Mouse (Mus musculus): ENCODE measurements at regions not wholly inside any gene's neighbourhood (a gene's known extent, or its start where the extent isn't known, plus 50 kb on each side); places are given as distances from the start of the nearest gene placed in this dataset.
A peak's percentile ranks its signal among the peaks of the same experiment; 100 is the strongest.

GRCm38 (mm10) chr17:80846996-80847810, 97.2 kb upstream of the Tmem178 start:
- Histone ChIP-seq H3K27me3 (ENCODE audit: insufficient read depth, poor library complexity, severe bottlenecking) (no peaks in the 10 kb centered on the region), H3K4me1 (replicated peaks) (peaks cover 5% of the 10 kb centered on the region; the same call in 1 of the 2 replicates), H3K9me3 (no peaks in the 10 kb centered on the region), H3K36me3 (no peaks in the 10 kb centered on the region), H3K4me3 (no peak overlapping the region), H3K27ac (no peak overlapping the region)
- WGBS, result 82% methylated on average over 23 of the region's 23 CpGs
- DNase-seq (ENCODE audit: low spot score), result peak; percentile 17

GRCm38 (mm10) chr17:80845349-80845748, 99.1 kb upstream of the Tmem178 start:
- Histone ChIP-seq H3K4me3 (no peak overlapping the region), H3K36me3 (no peaks in the 10 kb centered on the region), H3K27me3 (ENCODE audit: insufficient read depth, poor library complexity, severe bottlenecking) (no peaks in the 10 kb centered on the region), H3K27ac (no peak overlapping the region), H3K9me3 (no peaks in the 10 kb centered on the region), H3K4me1 (replicated peaks) (peaks cover 5% of the 10 kb centered on the region; the same call in 1 of the 2 replicates)
- DNase-seq (ENCODE audit: low spot score), result no peak
- 70% methylated on average over 7 of the region's 7 CpGs for WGBS

- no peak for DNase-seq (ENCODE audit: low spot score)
- 91% methylated on average over 4 of the region's 4 CpGs for WGBS
- H3K4me3 ChIP-seq, result no peak overlapping the region
- no peaks in the 10 kb centered on the region for H3K36me3 ChIP-seq
- H3K27ac ChIP-seq, result no peak overlapping the region
- no peaks in the 10 kb centered on the region for H3K9me3 ChIP-seq
- no peaks in the 10 kb centered on the region for H3K27me3 ChIP-seq (ENCODE audit: insufficient read depth, poor library complexity, severe bottlenecking)
- H3K4me1 ChIP-seq (replicated peaks), result peaks cover 5% of the 10 kb centered on the region; the same call in 1 of the 2 replicates
Observed at GRCm38 (mm10) chr17:80841903-80842302, 102.5 kb upstream of the Tmem178 start.

GRCm38 (mm10) chr17:80840896-80841295, 103.5 kb upstream of the Tmem178 start:
- Histone ChIP-seq H3K27ac (no peak overlapping the region), H3K27me3 (ENCODE audit: insufficient read depth, poor library complexity, severe bottlenecking) (no peaks in the 10 kb centered on the region), H3K4me1 (replicated peaks) (peaks cover 5% of the 10 kb centered on the region; the same call in 1 of the 2 replicates), H3K9me3 (no peaks in the 10 kb centered on the region), H3K4me3 (no peak overlapping the region), H3K36me3 (no peaks in the 10 kb centered on the region)
- DNase-seq (ENCODE audit: low spot score), result no peak
- 90% methylated on average over 6 of the region's 6 CpGs for WGBS

GRCm38 (mm10) chr17:80840452-80840851, 104.0 kb upstream of the Tmem178 start:
- WGBS, result 89% methylated on average over 4 of the region's 4 CpGs
- Histone ChIP-seq H3K4me1 (replicated peaks) (peaks cover 4% of the 10 kb centered on the region; the same call in 1 of the 2 replicates), H3K4me3 (no peak overlapping the region), H3K27me3 (ENCODE audit: insufficient read depth, poor library complexity, severe bottlenecking) (no peaks in the 10 kb centered on the region), H3K36me3 (no peaks in the 10 kb centered on the region), H3K9me3 (no peaks in the 10 kb centered on the region), H3K27ac (no peak overlapping the region)
- no peak for DNase-seq (ENCODE audit: low spot score)

GRCm38 (mm10) chr17:80834701-80835100, 106.4 kb upstream of the Map4k3 start:
- no peak for DNase-seq (ENCODE audit: low spot score)
- no peaks in the 10 kb centered on the region for H3K4me1 ChIP-seq (replicated peaks)
- no peak overlapping the region for H3K4me3 ChIP-seq
- no peaks in the 10 kb centered on the region for H3K27me3 ChIP-seq (ENCODE audit: insufficient read depth, poor library complexity, severe bottlenecking)
- H3K36me3 ChIP-seq, result no peaks in the 10 kb centered on the region
- no peaks in the 10 kb centered on the region for H3K9me3 ChIP-seq
- no peak overlapping the region for H3K27ac ChIP-seq

- WGBS, result 49% methylated on average over 5 of the region's 5 CpGs
- H3K36me3 ChIP-seq, result no peaks in the 10 kb centered on the region
Observed at GRCm38 (mm10) chr17:80834176-80834517, 105.9 kb upstream of the Map4k3 start.

GRCm38 (mm10) chr17:80833355-80834175, 105.3 kb upstream of the Map4k3 start:
- no peak overlapping the region for H3K27ac ChIP-seq
- no peak overlapping the region for H3K4me3 ChIP-seq
- no peak for DNase-seq (ENCODE audit: low spot score)
- no peaks in the 10 kb centered on the region for H3K27me3 ChIP-seq (ENCODE audit: insufficient read depth, poor library complexity, severe bottlenecking)
- 39% methylated on average over 10 of the region's 10 CpGs for WGBS
- no peaks in the 10 kb centered on the region for H3K9me3 ChIP-seq
- H3K4me1 ChIP-seq (replicated peaks), result no peaks in the 10 kb centered on the region
- no peaks in the 10 kb centered on the region for H3K36me3 ChIP-seq

More at GRCm38 (mm10) chr17:80834176-80834517, 105.9 kb upstream of the Map4k3 start:
- H3K9me3 ChIP-seq, result no peaks in the 10 kb centered on the region
- DNase-seq (ENCODE audit: low spot score), result no peak
- H3K27me3 ChIP-seq (ENCODE audit: insufficient read depth, poor library complexity, severe bottlenecking), result no peaks in the 10 kb centered on the region
- no peak overlapping the region for H3K4me3 ChIP-seq
- no peaks in the 10 kb centered on the region for H3K4me1 ChIP-seq (replicated peaks)
- no peak overlapping the region for H3K27ac ChIP-seq

GRCm38 (mm10) chr17:80831686-80832085, 103.4 kb upstream of the Map4k3 start:
- Histone ChIP-seq H3K36me3 (no peaks in the 10 kb centered on the region), H3K4me3 (no peak overlapping the region), H3K27ac (no peak overlapping the region), H3K27me3 (ENCODE audit: insufficient read depth, poor library complexity, severe bottlenecking) (no peaks in the 10 kb centered on the region), H3K4me1 (replicated peaks) (no peaks in the 10 kb centered on the region), H3K9me3 (no peaks in the 10 kb centered on the region)
- DNase-seq (ENCODE audit: low spot score), result no peak
- WGBS, result 81% methylated on average over 4 of the region's 4 CpGs

- no peaks in the 10 kb centered on the region for H3K9me3 ChIP-seq
- peaks cover 16% of the 10 kb centered on the region for H3K4me1 ChIP-seq (replicated peaks)
- WGBS, result 76% methylated on average over 2 of the region's 2 CpGs
- no peak overlapping the region for H3K4me3 ChIP-seq
- DNase-seq (ENCODE audit: low spot score), result no peak
- H3K36me3 ChIP-seq, result no peaks in the 10 kb centered on the region
- no peak overlapping the region for H3K27ac ChIP-seq
- H3K27me3 ChIP-seq (ENCODE audit: insufficient read depth, poor library complexity, severe bottlenecking), result no peaks in the 10 kb centered on the region
Observed at GRCm38 (mm10) chr17:80827896-80828295, 99.6 kb upstream of the Map4k3 start.

- H3K36me3 ChIP-seq, result no peaks in the 10 kb centered on the region
Observed at GRCm38 (mm10) chr17:80827361-80827760, 99.1 kb upstream of the Map4k3 start.

GRCm38 (mm10) chr17:80825971-80826730, 97.9 kb upstream of the Map4k3 start:
- WGBS, result 50% methylated on average over 12 of the region's 12 CpGs

More at GRCm38 (mm10) chr17:80827361-80827760, 99.1 kb upstream of the Map4k3 start:
- 87% methylated on average over 17 of the region's 17 CpGs for WGBS
- no peak for DNase-seq (ENCODE audit: low spot score)
- Histone ChIP-seq H3K4me1 (replicated peaks) (peaks cover 16% of the 10 kb centered on the region), H3K4me3 (no peak overlapping the region), H3K27me3 (ENCODE audit: insufficient read depth, poor library complexity, severe bottlenecking) (no peaks in the 10 kb centered on the region), H3K27ac (no peak overlapping the region), H3K9me3 (no peaks in the 10 kb centered on the region)

More at GRCm38 (mm10) chr17:80825971-80826730, 97.9 kb upstream of the Map4k3 start:
- DNase-seq (ENCODE audit: low spot score), result no peak
- Histone ChIP-seq H3K4me3 (no peak overlapping the region), H3K4me1 (replicated peaks) (peaks cover 16% of the 10 kb centered on the region), H3K27me3 (ENCODE audit: insufficient read depth, poor library complexity, severe bottlenecking) (no peaks in the 10 kb centered on the region), H3K9me3 (no peaks in the 10 kb centered on the region), H3K36me3 (no peaks in the 10 kb centered on the region), H3K27ac (peak overlapping the region; percentile 41)
